In genomic region chr1:33496128-33496527, GRCm38 (mm10) we compare ENCODE assay signal across 19 mouse cellular contexts.
DNase-seq lines count a peak whose midpoint lies in the region; ATAC-seq lines count a peak whose summit lies in the region.
"Had no signal": no experiment of that assay in that cellular context is flagged by ENCODE, and none has a peak within 500 bp of the region (broad histone marks: within the 10 kb centered on the region; RNA-seq: fewer than 3 reads in every experiment).

No protein-coding gene starts in this region.

- no peak overlapping the region for H3K27ac ChIP-seq in hindbrain, embryonic 15.5 days (replicated peaks)
- H3K27ac ChIP-seq in hindbrain, embryonic 16.5 days (ENCODE audit: low read depth, low read length) = no peak overlapping the region
- H3K27ac ChIP-seq in midbrain, embryonic 16.5 days (ENCODE audit: low read length) = peak overlapping the region; percentile 20; the same call in 1 of the 2 replicates
- no peak overlapping the region; the same call in 1 of the 2 replicates for H3K27ac ChIP-seq in midbrain, embryonic 10.5 days (replicated peaks)
- H3K27ac ChIP-seq in liver, embryonic 12.5 days = no peak overlapping the region
- H3K27ac ChIP-seq: embryonic facial prominence, embryonic 13.5 days; heart, embryonic 10.5 days had no signal

- DNase-seq in midbrain, embryonic 10.5 days (ENCODE audit: low spot score) = no peak
- DNase-seq in spleen, postnatal 4 days (ENCODE audit: low spot score in 2 of 2) = no peak
- DNase-seq: adrenal gland, adult 8-10 months; cerebellum, adult 11-12 months; cerebellum, adult 9-10 months; cerebellum, postnatal 25 days; gastrocnemius, postnatal 36 days; heart, adult 18-20 months; heart, postnatal 10 days; heart, postnatal 4 days had no signal

- no peaks in the 10 kb centered on the region for H3K27me3 ChIP-seq in hindbrain, embryonic 15.5 days
- H3K27me3 ChIP-seq in hindbrain, embryonic 16.5 days (replicated peaks; ENCODE audit: control insufficient read depth, insufficient read depth, low read length) = no peaks in the 10 kb centered on the region
- no peaks in the 10 kb centered on the region for H3K27me3 ChIP-seq in midbrain, embryonic 16.5 days (ENCODE audit: control insufficient read depth, insufficient read depth, low read depth, low read length)
- H3K27me3 ChIP-seq in midbrain, embryonic 10.5 days (ENCODE audit: low read depth, poor library complexity, severe bottlenecking) = no peaks in the 10 kb centered on the region
- no peaks in the 10 kb centered on the region for H3K27me3 ChIP-seq in liver, embryonic 12.5 days (replicated peaks)
- H3K27me3 ChIP-seq: embryonic facial prominence, embryonic 13.5 days; forebrain, embryonic 13.5 days; hindbrain, embryonic 13.5 days had no signal

- H3K4me2 ChIP-seq in hindbrain, embryonic 15.5 days = no peak overlapping the region
- H3K4me2 ChIP-seq in hindbrain, embryonic 16.5 days (ENCODE audit: low read length) = no peak overlapping the region
- H3K4me2 ChIP-seq in midbrain, embryonic 16.5 days (ENCODE audit: low read length) = no peak overlapping the region
- no peak overlapping the region for H3K4me2 ChIP-seq in liver, embryonic 12.5 days
- H3K4me2 ChIP-seq: embryonic facial prominence, embryonic 13.5 days; forebrain, embryonic 13.5 days; hindbrain, embryonic 13.5 days had no signal

- H3K9me3 ChIP-seq in hindbrain, embryonic 15.5 days = no peaks in the 10 kb centered on the region
- no peaks in the 10 kb centered on the region for H3K9me3 ChIP-seq in hindbrain, embryonic 16.5 days (ENCODE audit: control insufficient read depth, low read length)
- no peaks in the 10 kb centered on the region for H3K9me3 ChIP-seq in midbrain, embryonic 16.5 days (replicated peaks; ENCODE audit: control insufficient read depth, low read length, poor library complexity, severe bottlenecking)
- H3K9me3 ChIP-seq in midbrain, embryonic 10.5 days (replicated peaks) = no peaks in the 10 kb centered on the region
- H3K9me3 ChIP-seq in liver, embryonic 12.5 days (replicated peaks) = no peaks in the 10 kb centered on the region
- H3K9me3 ChIP-seq: embryonic facial prominence, embryonic 13.5 days; forebrain, embryonic 13.5 days; heart, embryonic 10.5 days; hindbrain, embryonic 13.5 days had no signal

- no peak overlapping the region for H3K4me3 ChIP-seq in hindbrain, embryonic 15.5 days
- H3K4me3 ChIP-seq in hindbrain, embryonic 16.5 days (ENCODE audit: low read length) = no peak overlapping the region
- no peak overlapping the region for H3K4me3 ChIP-seq in midbrain, embryonic 16.5 days (ENCODE audit: low read depth, low read length)
- H3K4me3 ChIP-seq in midbrain, embryonic 10.5 days = no peak overlapping the region
- H3K4me3 ChIP-seq in liver, embryonic 12.5 days = no peak overlapping the region
- H3K4me3 ChIP-seq: embryonic facial prominence, embryonic 13.5 days; forebrain, embryonic 13.5 days; heart, embryonic 10.5 days; hindbrain, embryonic 13.5 days had no signal

- H3K9ac ChIP-seq in hindbrain, embryonic 15.5 days = no peak overlapping the region
- no peak overlapping the region for H3K9ac ChIP-seq in hindbrain, embryonic 16.5 days (ENCODE audit: low read depth, low read length)
- no peak overlapping the region for H3K9ac ChIP-seq in midbrain, embryonic 16.5 days (ENCODE audit: low read depth, low read length)
- no peak overlapping the region for H3K9ac ChIP-seq in liver, embryonic 12.5 days
- H3K9ac ChIP-seq: embryonic facial prominence, embryonic 13.5 days; forebrain, embryonic 13.5 days; hindbrain, embryonic 13.5 days had no signal

- 0 out of 2 replicates have a peak, but pooled peaks have one; percentile 12 for ATAC-seq in hindbrain, embryonic 15.5 days (ENCODE audit: low FRiP score, low read depth)
- no peak for ATAC-seq in hindbrain, embryonic 16.5 days
- no peak for ATAC-seq in midbrain, embryonic 16.5 days
- peak; percentile 14 to 51; a peak in 1 of 4 replicates for ATAC-seq in hematopoietic stem cell, adult 5-6 weeks (replicated peaks in 1 of 2; ENCODE audit: insufficient read depth in 1 of 2, low FRiP score in 2 of 2, low TSS enrichment in 1 of 2, low read depth in 1 of 2, poor library complexity in 2 of 2, severe bottlenecking in 2 of 2)
- ATAC-seq in liver, embryonic 12.5 days = no peak
- ATAC-seq: forebrain, embryonic 13.5 days had no signal

- WGBS in hindbrain, embryonic 15.5 days = 81% methylated on average over 4 of the region's 4 CpGs
- WGBS in hindbrain, embryonic 16.5 days = 79% methylated on average over 4 of the region's 4 CpGs
- WGBS in midbrain, embryonic 16.5 days = 79% methylated on average over 4 of the region's 4 CpGs
- 92% methylated on average over 4 of the region's 4 CpGs for WGBS in midbrain, embryonic 10.5 days
- 75% methylated on average over 4 of the region's 4 CpGs for WGBS in liver, embryonic 12.5 days (ENCODE audit: insufficient replicate concordance)

- H3K36me3 ChIP-seq in hindbrain, embryonic 15.5 days = no peaks in the 10 kb centered on the region
- H3K36me3 ChIP-seq in hindbrain, embryonic 16.5 days (ENCODE audit: control insufficient read depth, insufficient read depth, low read length) = no peaks in the 10 kb centered on the region
- H3K36me3 ChIP-seq in midbrain, embryonic 16.5 days (ENCODE audit: control insufficient read depth, insufficient read depth, low read length) = no peaks in the 10 kb centered on the region
- no peaks in the 10 kb centered on the region for H3K36me3 ChIP-seq in midbrain, embryonic 10.5 days
- H3K36me3 ChIP-seq in liver, embryonic 12.5 days = peaks cover 18% of the 10 kb centered on the region
- H3K36me3 ChIP-seq: embryonic facial prominence, embryonic 13.5 days; heart, embryonic 10.5 days; hindbrain, embryonic 13.5 days had no signal

- H3K4me1 ChIP-seq in hindbrain, embryonic 15.5 days (replicated peaks) = peaks cover 6% of the 10 kb centered on the region
- H3K4me1 ChIP-seq in hindbrain, embryonic 16.5 days (ENCODE audit: control insufficient read depth, insufficient read depth, low read depth, low read length) = peaks cover 4% of the 10 kb centered on the region; the same call in 1 of the 2 replicates
- peaks cover 6% of the 10 kb centered on the region for H3K4me1 ChIP-seq in midbrain, embryonic 16.5 days (ENCODE audit: control insufficient read depth, insufficient read depth, low read length)
- H3K4me1 ChIP-seq in midbrain, embryonic 10.5 days = peaks cover 24% of the 10 kb centered on the region
- H3K4me1 ChIP-seq in liver, embryonic 12.5 days = peaks cover 12% of the 10 kb centered on the region
- H3K4me1 ChIP-seq: embryonic facial prominence, embryonic 13.5 days; heart, embryonic 10.5 days had no signal

Comparison
In these comparisons a context has a peak if more than half of its experiments do, and no peak if none do; other contexts are left out.
1. ATAC-seq: peak in hindbrain, embryonic 15.5 days (single experiment) and hematopoietic stem cell, adult 5-6 weeks (2 of 2); none in hindbrain, embryonic 16.5 days (single experiment), midbrain, embryonic 16.5 days (single experiment) and liver, embryonic 12.5 days (single experiment).